Mouse (Mus musculus) heart, adult 2 months (tissue): ENCODE data around the gene Wdr89. TPM values are rescaled to one million over a fixed set of nuclear protein-coding genes. Genes with fewer than 3 reads are reported as not detected.

Source experiments
- DNase-seq, 2 experiments: peaks; one replicate each; pipeline ENCODE4 v3.0.0; 2021
- H3K27ac ChIP-seq: fragments of 200-600 bp; 2 replicates; pipeline ENCODE4 v1.8.1; 2022
- H3K27me3 ChIP-seq: fragments of 200-500 bp; 2 replicates; pipeline ENCODE4 v1.6.1; 2012; ENCODE audit warnings: mild to moderate bottlenecking, low read length, inconsistent platforms, mixed read lengths; ENCODE audit not compliant: control insufficient read depth, insufficient read depth
- H3K36me3 ChIP-seq: fragments of 200-500 bp; 2 replicates; pipeline ENCODE4 v1.6.1; 2012; ENCODE audit warnings: low read length, inconsistent platforms; ENCODE audit not compliant: control insufficient read depth, insufficient read depth
- H3K4me1 ChIP-seq: fragments of 200-500 bp; 2 replicates; pipeline ENCODE4 v1.6.1; 2011; ENCODE audit warnings: low read length; ENCODE audit not compliant: control insufficient read depth, insufficient read depth
- H3K4me3 ChIP-seq: fragments of 200-600 bp; 2 replicates; pipeline ENCODE4 v1.8.1; 2022
- H3K79me2 ChIP-seq: fragments of 200-500 bp; replicated peaks from 2 replicates; pipeline ENCODE4 v1.6.1; 2012; ENCODE audit warnings: mild to moderate bottlenecking, inconsistent platforms, low read length, moderate library complexity, mixed read lengths; ENCODE audit not compliant: control insufficient read depth, insufficient read depth
- H3K9ac ChIP-seq: fragments of 200-500 bp; 2 replicates; pipeline ENCODE4 v1.6.1; 2012; ENCODE audit warnings: low read depth, mild to moderate bottlenecking, control low read depth, inconsistent platforms, low read length, mixed read lengths
- CTCF ChIP-seq: fragments of 200-600 bp; IDR thresholded peaks from 2 replicates; pipeline ENCODE4 v1.8.1; 2022; ENCODE audit warnings: antibody characterized with exemption, mild to moderate bottlenecking, moderate library complexity
- EP300 ChIP-seq: fragments of 200-500 bp; IDR thresholded peaks from 2 replicates; pipeline ENCODE4 v1.6.1; 2011; ENCODE audit warnings: low read depth, low read length, control low read depth; ENCODE audit not compliant: insufficient read depth
- POLR2A ChIP-seq: fragments of 200-500 bp; IDR thresholded peaks from 2 replicates; pipeline ENCODE4 v1.6.1; 2011; ENCODE audit warnings: mild to moderate bottlenecking, low read depth, low read length, control low read depth; ENCODE audit not compliant: insufficient read depth
- WGBS: fragments of 180-500 bp; shearing (Covaris S2); methylation state at CpG from one replicate; pipeline ENCODE4 v1.1.7; 2018; 5-methylcytosine and 5-hydroxymethylcytosine counted together
- intact Hi-C: fragments of 180-260 bp; cut with DNase I; formaldehyde crosslinking; loops from one replicate; pipeline ENCODE4 v1.15.1; 2025
- polyA plus RNA-seq: library from polyadenylated mRNA; depleted of rRNA; stranded (reverse); fragments of >200 nt; gene quantifications from 2 replicates; pipeline ENCODE4 v1.2.3, GENCODE M21; 2012; rRNA removed
- total RNA-seq, 2 experiments: library from RNA; stranded (reverse); gene quantifications; 2 replicates each; pipeline ENCODE4 v1.2.3; 2021

Wdr89 gene
- total and polyA plus RNA-seq, 3 experiments, result 2.6 to 2.8 (median 2.8) TPM

DNA sequence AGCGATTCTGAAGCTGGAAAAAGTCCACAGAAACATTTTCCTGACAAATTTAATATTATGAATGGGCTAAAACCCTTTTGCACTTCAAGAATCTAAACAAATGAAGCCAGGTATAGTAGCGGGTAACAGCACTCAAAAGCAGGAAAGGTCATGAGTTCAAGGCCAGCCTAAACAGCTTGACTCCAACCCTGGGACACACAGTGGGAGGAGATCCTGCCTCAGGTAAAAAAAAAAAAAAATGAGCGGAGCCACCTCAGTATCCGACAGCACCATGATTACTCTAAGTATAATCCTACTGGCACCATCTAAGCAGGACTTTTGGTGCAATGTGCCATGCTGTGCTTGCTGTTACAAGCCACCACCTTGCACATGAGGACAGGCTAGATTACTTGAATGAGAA lies 75.5 kb downstream of the Wdr89 start:
- Histone ChIP-seq H3K9ac (no peak overlapping the region), H3K27ac (no peak overlapping the region), H3K36me3 (peaks cover 12% of the 10 kb centered on the region), H3K4me3 (no peak overlapping the region), H3K27me3 (no peaks in the 10 kb centered on the region), H3K4me1 (peaks cover 1% of the 10 kb centered on the region; the same call in 1 of the 2 replicates), H3K79me2 (peaks cover 12% of the 10 kb centered on the region)
- DNase-seq, result no peak
- WGBS, result 82% methylated on average over 4 of the region's 4 CpGs
- TF ChIP-seq CTCF (no peak), EP300 (no peak), POLR2A (no peak)
- intact Hi-C loops, result loop anchor here (10.0 kb wide), 2 partner anchors 181 to 289 kb away; partner anchors contain the start of gene Rhoj

DNA sequence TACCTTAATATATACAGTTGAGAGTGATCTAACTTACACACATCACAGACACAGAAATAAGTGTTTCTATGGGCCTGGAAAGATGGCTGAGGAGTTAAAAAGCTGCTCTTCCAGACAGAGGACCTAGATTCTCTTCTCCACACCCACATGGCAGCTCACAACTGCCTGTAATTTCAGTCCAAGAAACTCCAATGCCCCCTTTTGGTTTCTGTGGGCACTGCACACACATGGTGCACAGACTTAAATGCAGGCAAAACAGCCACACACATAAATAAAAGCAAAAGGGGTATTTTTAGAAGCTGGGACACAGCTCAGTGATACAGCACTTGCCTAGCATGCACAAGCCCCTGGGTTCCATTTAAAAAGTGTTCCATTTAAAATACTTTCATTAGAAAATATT lies 81.8 kb downstream of the Wdr89 start:
- Histone ChIP-seq H3K36me3 (peaks cover 2% of the 10 kb centered on the region; the same call in 1 of the 2 replicates), H3K79me2 (peaks cover 9% of the 10 kb centered on the region), H3K27me3 (no peaks in the 10 kb centered on the region), H3K9ac (no peak overlapping the region), H3K4me1 (no peaks in the 10 kb centered on the region), H3K4me3 (no peak overlapping the region), H3K27ac (no peak overlapping the region)
- intact Hi-C loops, result no loop called here
- DNase-seq, result no peak
- no peak for TF ChIP-seq POLR2A
- TF ChIP-seq EP300, result no peak
- TF ChIP-seq CTCF, result 0 out of 2 replicates have a peak, but pooled peaks have one; percentile 18

DNA sequence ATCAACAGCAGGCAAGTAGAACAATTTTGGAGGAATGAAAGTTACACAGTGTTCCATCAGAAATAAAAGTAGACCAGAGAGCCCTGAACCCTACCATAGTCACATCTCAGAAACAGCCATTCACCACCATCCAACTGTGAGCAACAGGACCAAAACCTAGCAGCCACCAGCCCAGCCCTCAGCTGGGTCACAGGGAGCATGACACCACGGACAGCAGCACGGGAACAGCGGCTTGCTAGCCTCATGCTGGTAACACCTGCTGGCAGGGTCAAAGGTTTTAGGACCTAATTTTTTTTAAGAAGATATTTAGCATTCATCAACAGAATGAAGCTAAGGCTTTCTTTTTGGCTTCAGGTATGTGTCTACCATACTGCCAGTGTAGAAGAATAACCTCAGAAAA lies 85.6 kb downstream of the Wdr89 start:
- 83% methylated on average over 3 of the region's 3 CpGs for WGBS
- TF ChIP-seq POLR2A, result no peak
- TF ChIP-seq EP300, result no peak
- no peak for TF ChIP-seq CTCF

More for the DNA sequence above, 85.6 kb downstream of the Wdr89 start:
- H3K36me3 ChIP-seq, result no peaks in the 10 kb centered on the region; the same call in none of the 2 replicates
- no peak for DNase-seq
- no peak overlapping the region for H3K4me3 ChIP-seq
- no peaks in the 10 kb centered on the region for H3K27me3 ChIP-seq
- H3K27ac ChIP-seq, result no peak overlapping the region
- no peak overlapping the region for H3K9ac ChIP-seq
- intact Hi-C loops, result no loop called here
- peaks cover 5% of the 10 kb centered on the region for H3K79me2 ChIP-seq
- peaks cover 3% of the 10 kb centered on the region for H3K4me1 ChIP-seq

Other genes starting within 250 kb of the Wdr89 start
- gene Ppp2r5e, start 73.3 kb downstream of the Wdr89 start, total RNA-seq, result 10 to 100 TPM; 32.6 to 32.9 TPM
- gene Ppp2r5e, start 73.3 kb downstream of the Wdr89 start, polyA plus RNA-seq, result 9.1 and 14.6 TPM in 2 replicates
- gene Sgpp1, start 66.2 kb upstream of the Wdr89 start, total RNA-seq, result 10 to 100 TPM; 21.3 to 22.5 TPM
- 17.1 and 31.1 TPM in 2 replicates for gene Sgpp1, start 66.2 kb upstream of the Wdr89 start, polyA plus RNA-seq
- gene Syne2, start 148.6 kb upstream of the Wdr89 start, total RNA-seq, result 10 to 100 TPM; 33.1 to 33.6 TPM
- gene Syne2, start 148.6 kb upstream of the Wdr89 start, polyA plus RNA-seq, result 21.7 and 30.3 TPM in 2 replicates